Mouse (Mus musculus) intestine, embryonic 15.5 days (tissue): ENCODE measurements around the gene Lyrm9. TPM values are rescaled to one million over a fixed set of nuclear protein-coding genes. Genes with fewer than 3 reads are reported as not detected.

ENCODE experiments used
- ATAC-seq: fragments of 200-750 bp; cut with Nextera tagmentation; 2 replicates; pipeline ENCODE4 v1.8.0; 2017; ENCODE audit warnings: moderate TSS enrichment, moderate library complexity
- H3K27ac ChIP-seq: fragments of 300-500 bp; sonication (generic); 2 replicates; pipeline ENCODE4 v1.5.1; 2015; ENCODE audit warnings: mild to moderate bottlenecking, inconsistent platforms
- H3K27me3 ChIP-seq: fragments of 300-500 bp; sonication (generic); replicated peaks from 2 replicates; pipeline ENCODE4 v1.6.1; 2015; ENCODE audit warnings: inconsistent platforms
- H3K36me3 ChIP-seq: fragments of 300-500 bp; sonication (generic); 2 replicates; pipeline ENCODE4 v1.6.1; 2015; ENCODE audit warnings: inconsistent platforms
- H3K4me1 ChIP-seq: fragments of 300-500 bp; sonication (generic); replicated peaks from 2 replicates; pipeline ENCODE4 v1.6.1; 2015; ENCODE audit warnings: inconsistent platforms
- H3K4me2 ChIP-seq: fragments of 300-500 bp; sonication (generic); replicated peaks from 2 replicates; pipeline ENCODE4 v1.6.1; 2015; ENCODE audit warnings: mild to moderate bottlenecking, inconsistent platforms
- H3K4me3 ChIP-seq: fragments of 300-500 bp; sonication (generic); replicated peaks from 2 replicates; pipeline ENCODE4 v1.5.1; 2015; ENCODE audit warnings: inconsistent platforms
- H3K9ac ChIP-seq: fragments of 300-500 bp; sonication (generic); 2 replicates; pipeline ENCODE4 v1.6.1; 2015; ENCODE audit warnings: inconsistent platforms
- H3K9me3 ChIP-seq: fragments of 300-500 bp; sonication (generic); 2 replicates; pipeline ENCODE4 v1.6.1; 2016; ENCODE audit warnings: inconsistent platforms
- WGBS: fragments of 180-500 bp; shearing (Covaris S2); methylation state at CpG from one replicate; pipeline ENCODE4 v1.1.7; 2015; 5-methylcytosine and 5-hydroxymethylcytosine counted together
- polyA plus RNA-seq: library from polyadenylated mRNA; unstranded; fragments of >200 nt; fragmentation: Nextera tagmentation; extraction: Ambion mirVana; gene quantifications from 2 replicates; pipeline ENCODE4 v1.2.1, GENCODE M21; 2015

The Lyrm9 gene
- polyA plus RNA-seq, 1 experiment from 2014 or later = 17.9 TPM

DNA sequence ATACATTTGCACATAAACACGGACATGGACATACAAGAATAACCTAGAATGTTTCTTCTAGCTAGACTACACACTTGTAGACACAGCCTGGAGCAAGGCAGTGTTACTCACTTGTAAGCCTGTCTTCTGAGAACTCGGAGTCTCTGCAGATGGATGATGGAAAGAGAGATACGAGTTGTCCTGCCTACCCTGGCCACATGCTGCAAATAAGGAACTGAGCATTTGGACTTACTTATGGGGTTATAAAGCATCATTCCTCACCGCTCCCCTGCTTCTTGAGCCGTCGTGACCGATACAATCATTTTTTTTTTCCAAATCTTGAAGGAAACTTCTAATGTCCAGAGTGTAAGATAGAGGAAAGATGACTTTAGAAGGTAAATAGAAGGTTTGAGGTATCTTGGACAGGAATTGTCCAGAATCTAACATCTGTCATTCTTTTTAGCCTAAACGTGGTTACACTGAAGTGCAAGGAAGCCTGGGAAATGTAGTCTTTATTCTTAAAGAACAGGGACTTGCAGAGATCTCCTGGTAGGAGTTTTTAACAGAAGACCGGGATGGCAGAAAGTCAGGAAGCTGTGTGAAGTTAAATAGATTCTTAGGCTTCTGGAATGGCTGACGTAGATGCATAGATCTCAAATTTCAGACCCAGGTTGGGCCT lies 30.2 kb upstream of the Lyrm9 start:
- WGBS = 72% methylated on average over 10 of the region's 10 CpGs
- no peaks in the 10 kb centered on the region for H3K36me3 ChIP-seq
- ATAC-seq = no peak
- H3K27ac ChIP-seq = no peak overlapping the region
- H3K4me3 ChIP-seq = no peak overlapping the region
- no peaks in the 10 kb centered on the region for H3K9me3 ChIP-seq
- H3K4me2 ChIP-seq = no peak overlapping the region
- no peaks in the 10 kb centered on the region for H3K27me3 ChIP-seq
- no peaks in the 10 kb centered on the region; the same call in 1 of the 2 replicates for H3K4me1 ChIP-seq
- no peak overlapping the region for H3K9ac ChIP-seq

DNA sequence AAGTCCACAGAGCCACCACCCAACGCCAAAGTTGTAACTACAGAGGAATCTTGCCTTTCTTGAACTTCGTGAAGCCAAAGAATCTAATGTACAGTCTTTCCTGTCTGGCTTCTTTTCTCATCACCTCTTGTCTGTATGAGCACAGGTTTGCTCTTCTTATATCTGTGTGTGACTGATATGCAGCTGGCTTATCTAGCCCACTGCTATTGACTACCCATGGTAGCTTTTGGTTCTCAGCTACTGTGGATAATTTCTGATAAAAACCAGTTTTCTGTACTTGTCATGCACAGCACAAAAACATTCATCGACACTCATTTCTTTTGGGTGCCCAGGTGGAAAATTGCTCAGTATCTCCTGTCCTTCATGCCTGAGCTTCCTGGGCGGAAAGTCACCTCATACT lies 25.3 kb upstream of the Lyrm9 start:
- Histone ChIP-seq H3K4me2 (no peak overlapping the region), H3K4me1 (no peaks in the 10 kb centered on the region), H3K9me3 (no peaks in the 10 kb centered on the region), H3K27me3 (no peaks in the 10 kb centered on the region), H3K4me3 (no peak overlapping the region), H3K27ac (no peak overlapping the region), H3K36me3 (no peaks in the 10 kb centered on the region), H3K9ac (no peak overlapping the region)
- no peak for ATAC-seq
- WGBS = 87% methylated on average over 4 of the region's 4 CpGs

DNA sequence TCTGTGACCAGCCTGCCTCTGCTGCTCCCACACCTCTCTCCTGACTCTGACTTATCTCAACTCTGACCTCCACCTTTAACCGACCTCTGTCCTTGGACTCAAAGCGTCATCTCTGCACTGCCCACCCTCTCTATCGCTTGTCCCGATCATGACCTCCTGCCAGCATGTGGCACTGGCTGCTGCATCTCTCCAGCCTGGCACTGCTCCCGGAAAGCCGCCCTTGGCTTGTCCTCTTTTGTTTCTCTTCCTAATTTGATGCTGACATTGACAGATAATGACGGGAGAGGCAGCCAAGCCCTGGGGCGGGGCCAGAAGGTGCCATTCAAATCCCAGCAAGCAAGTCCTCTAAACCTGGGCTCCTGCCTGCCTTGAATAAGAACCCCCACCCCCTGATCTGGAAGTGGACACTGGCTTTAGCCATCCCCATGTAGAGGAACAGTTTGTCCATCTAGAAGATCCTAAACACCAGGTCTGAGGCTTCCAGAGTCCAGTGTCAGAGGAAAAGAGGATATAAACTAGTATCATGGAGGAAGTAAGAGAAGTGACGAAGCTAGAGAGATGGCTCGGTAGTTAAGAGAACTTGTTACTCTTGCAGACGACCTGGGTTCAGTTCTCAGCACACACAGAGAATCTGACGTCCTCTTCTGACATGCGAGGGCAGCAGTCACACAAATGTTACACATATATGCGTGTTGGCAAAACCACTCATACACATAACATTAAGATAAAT lies 22.6 kb upstream of the Lyrm9 start:
- no peak for ATAC-seq
- H3K4me3 ChIP-seq = no peak overlapping the region
- H3K4me2 ChIP-seq = no peak overlapping the region
- H3K36me3 ChIP-seq = no peaks in the 10 kb centered on the region
- H3K9me3 ChIP-seq = no peaks in the 10 kb centered on the region
- no peak overlapping the region for H3K27ac ChIP-seq
- H3K4me1 ChIP-seq = no peaks in the 10 kb centered on the region
- WGBS = 65% methylated on average over 14 of the region's 14 CpGs
- no peaks in the 10 kb centered on the region for H3K27me3 ChIP-seq
- H3K9ac ChIP-seq = no peak overlapping the region

DNA sequence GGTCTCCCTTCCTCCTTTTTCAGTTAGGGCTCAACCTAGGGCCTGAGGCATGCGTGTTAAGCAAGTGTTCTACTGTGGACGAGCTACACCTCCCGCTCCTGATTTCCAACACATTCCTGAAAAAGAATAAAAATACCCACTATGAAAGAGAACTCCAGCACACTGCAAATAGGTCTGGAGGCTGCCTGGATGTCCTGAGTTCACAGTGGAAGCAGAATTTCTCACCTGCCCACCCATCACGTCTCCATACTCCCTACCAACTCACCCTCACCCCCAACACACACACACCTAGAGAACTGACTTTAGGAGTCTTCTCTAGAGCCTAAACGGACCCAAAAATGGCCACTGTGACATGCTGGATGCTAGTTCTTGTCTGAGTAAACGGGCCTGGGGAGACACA lies 21.8 kb upstream of the Lyrm9 start:
- no peak for ATAC-seq
- no peak overlapping the region for H3K27ac ChIP-seq
- no peak overlapping the region for H3K4me2 ChIP-seq

DNA sequence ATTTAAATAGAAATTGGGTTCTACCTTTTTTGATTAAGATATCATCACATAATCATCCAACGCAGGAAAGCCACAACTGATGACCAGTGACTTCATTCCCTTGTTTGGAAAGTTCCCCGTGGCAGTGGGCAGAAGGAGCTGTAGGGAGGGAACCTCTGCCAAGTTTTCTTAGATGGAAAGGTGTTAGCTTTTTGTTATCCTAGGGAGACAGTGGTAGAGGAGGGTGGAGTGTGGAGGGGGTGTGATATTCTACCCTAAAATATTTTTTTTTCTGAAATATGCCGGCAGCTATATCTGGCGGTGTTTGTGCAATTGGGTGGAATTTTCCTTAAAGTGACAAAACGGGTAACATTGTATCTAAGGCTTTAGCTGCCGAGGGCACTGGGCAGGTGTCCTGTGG lies 21.2 kb upstream of the Lyrm9 start:
- no peaks in the 10 kb centered on the region for H3K9me3 ChIP-seq
- no peak overlapping the region for H3K27ac ChIP-seq
- H3K36me3 ChIP-seq = no peaks in the 10 kb centered on the region
- ATAC-seq = no peak
- H3K27me3 ChIP-seq = no peaks in the 10 kb centered on the region
- no peaks in the 10 kb centered on the region for H3K4me1 ChIP-seq
- H3K9ac ChIP-seq = no peak overlapping the region
- no peak overlapping the region for H3K4me3 ChIP-seq
- 81% methylated on average over 6 of the region's 6 CpGs for WGBS
- no peak overlapping the region for H3K4me2 ChIP-seq

More for the DNA sequence above, 21.8 kb upstream of the Lyrm9 start:
- 85% methylated on average over 6 of the region's 6 CpGs for WGBS
- no peaks in the 10 kb centered on the region for H3K4me1 ChIP-seq
- H3K36me3 ChIP-seq = no peaks in the 10 kb centered on the region
- no peaks in the 10 kb centered on the region for H3K27me3 ChIP-seq
- no peak overlapping the region for H3K4me3 ChIP-seq
- no peaks in the 10 kb centered on the region for H3K9me3 ChIP-seq
- H3K9ac ChIP-seq = no peak overlapping the region

DNA sequence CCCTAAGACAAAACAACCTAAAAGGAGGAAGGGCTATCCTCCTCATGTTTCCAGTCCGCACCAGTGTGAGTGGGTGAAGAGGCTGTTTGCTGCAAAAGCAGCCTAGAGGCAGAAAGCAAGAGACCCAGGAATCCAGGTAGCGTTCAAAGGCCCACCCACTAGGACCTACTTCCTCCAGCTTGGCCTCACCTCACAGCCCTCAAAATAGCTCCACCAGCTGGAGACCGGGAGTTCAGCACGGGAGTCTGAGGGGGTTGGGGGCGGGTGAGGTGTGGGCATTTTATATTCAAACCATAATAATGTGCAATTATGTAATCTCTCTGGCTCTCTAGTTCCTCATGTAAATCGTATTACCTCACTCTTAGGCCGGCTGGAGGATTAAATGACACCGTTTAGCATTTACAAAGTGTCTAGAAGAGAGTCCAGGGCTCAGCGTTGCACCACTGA lies 20.7 kb upstream of the Lyrm9 start:
- Histone ChIP-seq H3K27me3 (no peaks in the 10 kb centered on the region), H3K9ac (no peak overlapping the region), H3K4me1 (no peaks in the 10 kb centered on the region), H3K9me3 (no peaks in the 10 kb centered on the region), H3K4me3 (no peak overlapping the region), H3K27ac (no peak overlapping the region), H3K4me2 (no peak overlapping the region), H3K36me3 (no peaks in the 10 kb centered on the region)
- 53% methylated on average over 9 of the region's 9 CpGs for WGBS
- ATAC-seq = no peak

DNA sequence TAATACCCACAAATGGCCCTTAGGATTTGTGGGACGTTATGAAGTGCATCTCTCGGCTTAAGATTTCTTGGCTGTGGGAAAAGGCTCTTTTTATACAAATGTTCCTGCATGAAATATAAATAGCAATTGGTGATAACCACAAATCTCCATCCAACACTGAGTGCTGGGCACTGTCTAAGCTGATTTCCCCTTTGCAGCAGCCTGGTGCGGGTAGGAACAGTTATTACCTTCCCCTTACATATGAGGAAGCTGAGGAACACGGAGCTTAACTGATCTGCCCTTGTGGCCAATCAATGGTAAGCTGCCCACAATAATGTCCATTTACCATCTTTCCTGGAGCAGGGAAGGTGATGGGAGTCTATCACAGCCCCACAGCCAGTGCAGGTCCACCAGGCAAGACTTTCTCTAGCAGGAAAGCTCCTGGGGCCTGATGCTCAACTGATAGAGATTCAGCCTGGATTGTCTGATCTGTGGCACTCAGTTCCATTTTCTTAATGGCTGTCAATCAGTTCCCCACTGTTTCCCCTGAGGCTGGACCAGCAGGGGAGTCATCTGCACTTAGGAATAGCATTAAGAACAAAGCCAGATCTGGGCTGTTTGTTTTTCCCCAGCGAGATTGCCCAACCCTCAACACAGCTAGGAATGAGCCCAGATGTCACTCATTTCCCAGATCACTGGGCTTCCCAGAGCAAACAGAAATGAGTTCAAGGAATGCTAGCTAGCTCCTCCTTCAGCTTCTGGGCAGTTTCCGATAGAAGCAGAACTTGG lies 18.9 kb upstream of the Lyrm9 start:
- H3K4me3 ChIP-seq = no peak overlapping the region

DNA sequence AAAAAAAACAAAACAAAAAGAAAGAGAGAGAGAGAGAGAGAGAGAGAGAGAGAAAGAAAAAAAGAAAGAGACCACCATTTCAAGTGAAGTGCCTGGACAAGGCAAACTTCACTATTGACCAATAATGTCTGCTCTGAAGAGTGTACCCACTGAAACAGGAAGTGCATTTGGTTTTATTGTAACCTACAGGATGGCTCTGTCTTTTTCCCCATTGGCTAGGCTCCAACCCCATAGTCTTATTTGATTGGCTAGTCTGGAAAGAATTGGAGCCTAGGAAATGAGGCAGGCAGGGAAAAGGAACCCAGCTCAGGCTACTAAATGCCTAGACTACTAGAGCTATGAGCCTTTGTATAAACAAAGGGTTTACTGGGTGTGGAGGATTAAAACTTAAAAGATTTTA lies 17.0 kb upstream of the Lyrm9 start:
- no peak overlapping the region for H3K27ac ChIP-seq
- H3K36me3 ChIP-seq = no peaks in the 10 kb centered on the region
- H3K4me2 ChIP-seq = no peak overlapping the region
- H3K4me3 ChIP-seq = no peak overlapping the region
- ATAC-seq = no peak
- no peaks in the 10 kb centered on the region for H3K27me3 ChIP-seq
- no peak overlapping the region for H3K9ac ChIP-seq
- H3K4me1 ChIP-seq = no peaks in the 10 kb centered on the region
- no peaks in the 10 kb centered on the region for H3K9me3 ChIP-seq

More for the DNA sequence above, 18.9 kb upstream of the Lyrm9 start:
- H3K27me3 ChIP-seq = no peaks in the 10 kb centered on the region
- H3K9ac ChIP-seq = no peak overlapping the region
- H3K4me1 ChIP-seq = no peaks in the 10 kb centered on the region
- H3K4me2 ChIP-seq = no peak overlapping the region
- H3K27ac ChIP-seq = no peak overlapping the region
- WGBS = 58% methylated on average over 6 of the region's 6 CpGs
- no peaks in the 10 kb centered on the region for H3K9me3 ChIP-seq
- ATAC-seq = no peak
- no peaks in the 10 kb centered on the region for H3K36me3 ChIP-seq

DNA sequence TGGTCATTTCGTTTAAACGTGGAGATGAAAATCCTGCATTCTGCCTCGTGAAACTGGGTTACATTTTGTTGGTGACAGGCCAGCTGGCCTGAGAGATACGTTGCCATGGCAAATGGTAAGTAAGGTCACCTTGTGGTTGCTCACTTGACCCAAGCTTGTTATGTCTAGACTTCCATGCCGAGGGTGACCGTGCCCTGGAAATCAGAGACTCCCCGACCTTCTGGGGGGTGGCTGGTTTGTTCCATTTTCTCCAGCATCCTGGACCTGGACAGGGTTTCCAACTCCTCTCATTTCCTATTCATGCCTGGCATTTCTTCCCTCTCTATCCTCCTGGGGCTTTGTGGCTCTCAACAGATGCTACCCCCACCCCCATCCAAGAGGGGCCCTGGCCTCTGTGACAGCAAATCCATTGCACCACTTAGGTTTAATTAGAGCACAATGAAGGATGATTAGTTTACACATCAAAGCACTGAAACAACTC lies 11.9 kb upstream of the Lyrm9 start:
- Histone ChIP-seq H3K4me1 (no peaks in the 10 kb centered on the region), H3K27ac (no peak overlapping the region), H3K4me3 (no peak overlapping the region), H3K36me3 (no peaks in the 10 kb centered on the region), H3K9ac (no peak overlapping the region), H3K27me3 (no peaks in the 10 kb centered on the region), H3K9me3 (no peaks in the 10 kb centered on the region), H3K4me2 (no peak overlapping the region)
- ATAC-seq = no peak
- 59% methylated on average over 7 of the region's 7 CpGs for WGBS

DNA sequence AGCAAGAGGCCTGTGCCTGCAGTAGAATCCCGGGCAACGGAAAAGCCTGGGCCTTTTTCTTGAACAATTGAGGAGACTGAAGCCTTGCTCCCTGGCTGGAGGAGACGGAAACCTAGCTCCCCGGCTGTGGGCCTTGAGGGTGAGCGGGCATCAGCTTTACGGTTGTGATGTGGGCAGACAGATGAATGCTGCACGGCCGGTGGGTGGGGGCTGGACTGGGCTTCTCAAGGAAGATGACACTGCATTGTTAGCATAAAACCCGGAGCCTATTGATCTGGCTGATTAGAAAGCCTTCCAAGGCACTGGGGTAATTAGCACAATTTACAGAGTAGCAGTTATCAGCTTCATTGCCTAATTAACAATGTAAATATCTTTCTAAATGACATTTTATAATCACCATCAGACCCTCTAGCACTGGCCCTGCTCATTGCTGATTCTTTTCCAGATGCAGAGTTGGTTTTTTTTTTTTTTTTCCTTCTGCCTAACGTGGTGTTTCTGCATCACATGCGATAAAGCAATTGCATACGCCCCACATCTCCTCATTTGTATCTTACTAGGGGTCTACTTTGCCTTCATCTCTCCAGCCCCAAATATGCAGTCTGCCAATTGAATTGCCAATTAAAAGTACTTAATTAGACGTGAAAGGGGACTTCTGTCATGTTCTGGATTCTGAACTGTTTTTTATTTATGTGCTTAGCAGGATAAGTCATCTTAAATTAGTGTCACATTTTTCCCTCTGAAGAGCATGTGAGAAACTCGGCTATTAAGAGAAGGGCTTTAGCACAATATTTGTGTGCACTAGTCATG lies 10.2 kb upstream of the Lyrm9 start:
- Histone ChIP-seq H3K36me3 (no peaks in the 10 kb centered on the region), H3K4me3 (no peak overlapping the region), H3K4me1 (0 out of 2 replicates have a peak, but pooled peaks cover 8% of the 10 kb centered on the region), H3K27ac (no peak overlapping the region), H3K27me3 (no peaks in the 10 kb centered on the region), H3K9ac (no peak overlapping the region), H3K4me2 (no peak overlapping the region), H3K9me3 (no peaks in the 10 kb centered on the region)
- 66% methylated on average over 14 of the region's 14 CpGs for WGBS
- no peak for ATAC-seq

DNA sequence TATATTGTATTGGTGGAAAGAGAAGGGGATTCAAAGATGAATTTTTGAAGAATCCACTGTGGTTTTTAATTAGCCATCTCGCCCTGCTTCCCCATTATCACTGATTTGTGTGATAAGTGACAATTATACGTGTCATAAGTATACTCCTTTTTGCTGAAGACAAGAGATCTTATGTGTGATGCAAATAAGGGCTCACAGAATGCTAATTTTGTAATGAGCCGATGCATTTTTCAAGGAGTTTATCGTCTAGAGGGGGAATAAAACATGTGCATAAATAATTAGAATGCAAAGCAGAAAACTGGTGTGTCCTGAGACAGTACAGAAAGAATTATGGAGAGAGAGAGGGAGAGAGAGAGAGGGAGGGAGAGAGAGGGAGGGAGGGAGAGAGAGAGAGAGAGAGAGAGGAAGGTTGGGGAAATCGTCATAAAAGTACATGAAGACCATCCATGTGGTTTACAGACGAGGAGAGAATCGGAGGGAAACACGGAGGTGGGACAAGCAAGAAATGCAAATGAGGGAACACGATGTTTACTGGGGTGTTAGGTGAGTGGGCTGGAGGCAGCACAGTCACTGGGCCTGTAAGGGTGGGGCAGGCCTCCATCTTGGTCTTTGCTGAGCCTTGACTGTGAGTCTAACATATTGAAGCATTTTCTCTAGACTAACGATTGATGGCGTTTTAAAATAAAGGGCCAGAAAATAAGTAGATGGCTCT lies 8.9 kb upstream of the Lyrm9 start:
- H3K27ac ChIP-seq = no peak overlapping the region
- H3K4me3 ChIP-seq = no peak overlapping the region
- H3K9me3 ChIP-seq = no peaks in the 10 kb centered on the region
- H3K9ac ChIP-seq = no peak overlapping the region
- WGBS = 84% methylated on average over 11 of the region's 11 CpGs
- H3K36me3 ChIP-seq = no peaks in the 10 kb centered on the region
- no peak for ATAC-seq
- H3K4me1 ChIP-seq = 0 out of 2 replicates have a peak, but pooled peaks cover 11% of the 10 kb centered on the region
- no peak overlapping the region for H3K4me2 ChIP-seq
- no peaks in the 10 kb centered on the region for H3K27me3 ChIP-seq
